Mouse (Mus musculus): ENCODE data around the gene Gm45837. TPM values are rescaled to one million over a fixed set of nuclear protein-coding genes. Genes with fewer than 3 reads are reported as not detected.

Gene Gm45837
- total RNA-seq, 2 experiments from 2014 or later, result 3.8 TPM; not detected in 1

DNA sequence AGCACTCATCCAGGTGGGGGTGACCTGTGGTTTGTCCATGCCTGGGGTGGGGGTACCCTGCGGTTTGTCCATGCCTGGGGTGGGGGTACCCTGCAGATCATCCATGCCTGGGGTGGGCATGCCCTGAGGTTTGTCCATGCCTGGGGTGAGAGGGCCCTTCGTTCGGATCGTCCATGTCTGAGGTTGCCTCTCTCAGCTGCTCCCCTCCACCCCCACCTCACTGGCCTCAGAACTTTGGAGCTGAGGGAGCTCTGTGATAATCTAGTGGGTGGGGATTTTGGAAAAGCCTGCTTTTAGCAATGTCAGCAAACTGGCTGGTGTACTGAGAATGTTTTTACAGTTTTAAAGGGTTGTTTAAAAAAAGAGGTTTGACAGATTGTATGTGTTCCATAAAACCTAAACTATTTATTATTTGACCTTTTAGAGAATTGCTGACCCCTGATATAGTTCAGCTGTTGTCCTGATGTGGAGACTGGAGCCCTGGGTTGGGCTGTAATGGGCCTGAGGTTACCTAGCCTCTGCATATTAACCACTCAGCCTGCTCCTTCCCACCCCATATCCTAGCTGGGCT, 18.7 kb upstream of the Gm45837 start:
- DNase-seq, result no peak

DNA sequence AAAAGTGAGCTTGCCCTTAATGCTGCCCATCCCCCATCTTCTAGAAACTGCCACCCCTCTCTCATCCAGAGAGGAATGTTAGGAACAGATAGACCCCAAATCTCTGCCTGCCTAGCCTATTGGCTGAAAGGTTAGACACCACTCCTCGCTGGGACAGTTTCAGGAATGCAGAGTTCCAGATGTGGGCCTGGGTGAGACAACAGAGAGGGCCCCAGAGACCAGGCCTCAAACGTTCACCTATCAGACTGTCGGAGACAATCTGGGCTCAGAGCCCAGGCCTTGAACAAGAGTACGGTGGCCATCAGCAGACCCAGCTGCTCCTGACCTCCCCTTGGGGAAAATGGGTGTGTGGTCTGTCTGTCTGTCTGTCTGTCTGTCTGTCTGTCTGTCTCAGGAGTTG, 17.7 kb upstream of the Gm45837 start:
- no peak for DNase-seq

DNA sequence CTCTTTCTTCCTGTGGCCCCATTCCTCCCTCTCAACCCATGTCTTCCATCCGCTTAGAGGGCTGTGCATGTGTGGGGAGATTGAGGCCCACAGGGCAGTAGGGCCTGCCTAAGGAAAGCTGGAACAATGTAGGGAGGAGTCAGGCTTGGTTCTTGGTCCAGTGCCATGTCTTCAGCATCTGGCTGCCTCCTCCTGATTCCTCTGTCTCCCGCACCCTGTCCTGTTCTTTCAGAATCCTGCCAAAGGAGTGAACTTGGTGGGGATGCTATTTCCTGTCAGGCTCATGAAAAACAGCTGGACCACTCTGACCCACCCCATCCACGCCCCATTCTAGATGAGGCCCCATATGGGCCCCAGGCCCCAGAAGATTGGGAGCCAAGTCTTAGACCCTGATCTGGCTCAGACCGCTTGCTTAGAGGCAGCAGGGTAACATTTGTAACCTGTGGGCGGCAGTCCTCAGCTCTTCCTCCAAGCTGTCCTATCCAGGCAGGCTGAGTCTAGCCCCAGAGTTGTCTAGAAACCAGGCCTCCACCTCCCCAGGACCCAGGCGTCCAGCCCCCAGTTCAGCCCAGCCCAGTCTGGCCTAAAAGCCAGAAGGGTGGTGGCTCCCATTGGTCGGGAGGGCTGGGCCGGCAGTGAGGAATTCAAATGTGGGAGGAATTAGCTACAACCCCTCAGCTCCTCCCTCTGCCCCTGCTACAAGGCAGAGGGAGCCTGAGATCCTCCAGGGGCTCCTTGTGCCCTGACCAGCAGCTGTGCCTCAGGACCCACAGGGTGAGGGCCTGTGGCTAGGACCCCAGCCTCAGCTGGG, 16.8 kb upstream of the Gm45837 start:
- peak in 1 of 2 experiments; percentile 42 for DNase-seq

DNA sequence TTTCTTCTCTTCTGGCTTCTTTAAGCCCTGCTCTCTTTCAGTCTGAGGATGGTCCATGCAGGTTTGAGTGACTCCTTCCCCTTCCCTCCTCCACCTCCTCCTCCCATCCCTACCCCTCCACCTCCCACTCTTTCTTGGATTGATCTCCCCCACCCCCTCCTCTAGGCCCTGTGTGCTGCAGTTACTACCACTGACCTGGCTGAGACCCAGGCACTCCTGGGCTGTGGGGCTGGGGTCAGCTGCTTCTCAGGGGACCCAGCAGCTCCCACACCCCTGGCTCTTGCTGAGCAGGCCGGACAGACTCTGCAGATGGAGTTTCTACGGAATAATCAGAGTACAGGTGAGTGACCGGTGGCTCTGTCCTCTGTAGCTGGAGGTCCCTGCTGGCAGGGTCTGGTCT, 16.1 kb upstream of the Gm45837 start:
- no peak for DNase-seq

DNA sequence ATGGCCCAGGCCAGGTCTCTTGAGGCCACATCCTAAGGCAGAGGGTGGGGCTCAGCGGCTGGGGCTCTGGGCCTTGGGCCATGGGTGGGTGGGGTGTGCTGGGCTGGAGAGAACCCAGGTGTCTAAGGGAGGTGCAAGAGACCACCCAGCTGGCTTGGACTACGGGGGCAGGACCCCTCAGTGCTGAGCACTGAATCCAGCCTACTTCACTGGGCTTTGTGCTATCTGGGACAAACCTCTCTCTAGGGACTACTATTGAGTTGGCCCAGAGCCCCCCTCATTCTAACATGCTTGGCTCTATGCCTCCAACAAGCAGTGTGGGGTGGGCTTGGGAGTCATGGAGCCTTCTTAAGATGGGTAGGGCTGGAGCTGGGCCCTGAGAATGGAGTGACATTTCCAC, 15.2 kb upstream of the Gm45837 start:
- no peak for DNase-seq

DNA sequence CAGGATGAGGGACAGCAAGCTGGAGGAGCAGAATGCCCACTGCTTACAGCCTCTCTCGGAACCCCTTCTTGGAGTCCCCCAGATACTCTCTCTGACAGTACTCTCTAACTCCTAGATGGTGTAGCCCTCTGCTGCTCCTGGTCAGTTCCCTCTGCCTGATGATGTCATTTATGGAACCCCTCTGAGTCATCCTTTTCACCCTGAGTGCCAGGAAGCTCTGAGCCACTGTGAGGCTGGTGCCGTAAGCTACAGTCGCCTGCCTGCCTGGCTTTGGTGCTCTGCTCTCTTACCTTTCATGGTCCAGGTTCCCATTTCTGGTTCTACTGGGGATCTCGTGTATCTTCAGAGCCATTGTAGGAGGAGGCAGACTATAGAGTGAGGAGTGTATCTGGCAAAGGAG, 13.5 kb upstream of the Gm45837 start:
- peak; percentile 49 to 55 for DNase-seq

DNA sequence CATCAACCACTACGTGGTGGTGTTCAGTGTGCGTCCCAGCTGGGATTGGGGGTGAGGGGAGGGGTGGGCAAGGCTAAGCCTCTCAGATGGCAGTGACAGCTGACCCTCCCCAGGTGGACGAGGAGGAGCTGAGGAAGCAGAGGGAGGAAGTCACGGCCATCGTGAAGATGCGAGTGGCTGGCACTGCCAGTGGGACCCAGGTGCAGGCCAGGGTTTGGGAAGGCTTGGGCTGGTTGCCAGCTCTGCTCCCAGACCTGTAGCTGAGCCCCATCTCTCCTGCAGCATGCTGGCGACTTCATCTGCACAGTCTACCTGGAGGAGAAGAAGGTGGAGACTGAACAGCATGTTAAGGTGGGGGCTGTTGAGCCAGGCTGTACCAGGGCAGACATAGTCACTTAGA, 9.2 kb upstream of the Gm45837 start:
- DNase-seq, result no peak

DNA sequence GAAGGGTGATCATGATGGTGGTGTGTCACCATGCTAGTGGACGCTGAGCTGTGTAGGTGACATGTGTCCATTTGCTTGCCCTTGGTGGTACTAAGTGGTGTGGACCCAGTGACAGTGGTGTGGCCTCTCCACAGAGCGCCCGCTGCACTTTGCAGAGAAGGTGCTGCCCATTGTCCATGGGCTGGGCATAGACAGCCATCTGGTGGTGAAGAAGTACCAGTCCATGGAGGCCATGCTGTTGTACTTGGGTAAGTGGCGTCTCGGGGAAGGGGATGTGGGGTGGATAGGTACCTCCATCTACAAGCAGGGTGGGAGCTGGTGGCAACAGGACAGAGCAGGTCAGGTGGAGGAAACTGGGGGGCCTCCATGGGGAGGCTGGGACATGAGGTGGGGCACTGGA, 6.9 kb upstream of the Gm45837 start:
- no peak for DNase-seq

DNA sequence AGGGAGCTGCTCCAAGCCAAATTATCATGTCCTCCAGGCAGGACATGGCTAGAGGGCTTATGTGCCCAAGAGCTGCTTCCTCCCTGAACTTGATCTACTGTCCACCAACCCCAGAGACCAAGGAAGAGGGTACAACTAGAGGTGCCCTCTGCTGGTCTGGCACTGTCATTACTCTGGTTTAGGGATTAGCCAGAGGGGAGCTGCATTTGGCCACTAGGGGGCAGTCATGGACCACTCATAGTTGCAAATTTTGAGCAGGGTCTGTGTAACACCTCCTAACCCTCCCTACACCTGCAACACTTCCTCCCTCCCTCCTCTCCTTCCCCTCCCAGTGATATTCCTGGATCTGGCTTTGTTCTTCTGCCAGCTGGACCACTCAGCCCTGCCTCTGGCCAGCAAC, 2.1 kb downstream of the Gm45837 start:
- peak; percentile 84 to 88 for DNase-seq

DNA sequence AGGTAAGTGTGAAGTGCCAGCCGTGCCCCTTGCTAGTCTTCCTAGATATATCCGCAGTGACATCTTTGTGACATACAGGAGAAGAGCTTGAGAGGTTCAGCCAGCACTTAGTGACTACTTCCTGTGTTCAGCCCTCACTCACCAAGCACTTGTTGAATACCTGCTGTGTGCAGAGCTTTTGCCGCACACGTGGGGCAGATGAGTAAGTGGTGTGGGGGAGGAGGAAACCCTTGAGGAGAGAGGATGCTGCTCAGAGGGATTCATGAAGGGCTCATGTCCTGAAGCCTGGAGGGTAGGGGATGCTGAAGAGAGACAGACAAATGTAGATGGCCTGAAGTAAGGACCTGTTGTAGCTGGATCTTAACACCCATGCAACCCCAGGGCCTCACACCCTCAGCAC, 3.5 kb downstream of the Gm45837 start:
- no peak for DNase-seq

DNA sequence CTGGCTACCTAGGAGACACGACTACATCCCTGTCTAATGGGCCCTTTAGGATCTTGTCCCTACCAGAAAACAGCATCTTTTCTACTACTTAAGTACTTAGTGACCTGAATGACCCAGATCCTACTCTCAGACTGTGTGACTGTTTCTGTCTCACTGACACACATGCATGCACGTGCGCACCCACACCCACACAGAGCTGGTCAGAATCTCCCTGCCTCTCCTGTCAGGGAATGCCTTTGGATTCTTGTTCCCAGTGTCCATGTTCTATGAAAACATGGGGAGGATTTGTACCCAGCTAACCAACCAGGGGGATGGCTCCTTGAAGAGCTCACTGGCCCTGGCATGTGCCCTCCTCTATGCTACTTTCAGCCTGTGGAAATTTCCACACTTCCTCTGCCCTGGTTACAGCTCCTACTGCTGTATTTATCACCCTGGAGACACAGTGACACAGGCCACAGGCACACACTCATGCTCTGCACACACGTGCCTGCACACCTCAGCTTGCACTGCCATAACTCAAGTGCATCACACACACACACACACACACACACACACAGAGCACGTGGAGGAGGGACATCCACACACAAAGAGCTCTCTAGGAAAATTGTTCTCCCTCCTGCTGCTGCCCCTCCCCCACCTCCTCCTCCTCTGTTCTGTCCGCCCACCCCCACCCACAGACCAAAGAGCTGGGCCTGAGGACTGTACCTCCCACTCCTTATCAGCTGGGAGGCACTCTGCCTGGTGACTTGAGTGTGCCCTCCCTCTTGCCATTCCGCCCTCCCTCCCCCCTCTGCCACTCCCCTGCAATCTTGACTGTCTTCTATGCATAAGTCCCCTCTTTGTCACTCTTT, 4.2 kb downstream of the Gm45837 start:
- DNase-seq, result no peak

DNA sequence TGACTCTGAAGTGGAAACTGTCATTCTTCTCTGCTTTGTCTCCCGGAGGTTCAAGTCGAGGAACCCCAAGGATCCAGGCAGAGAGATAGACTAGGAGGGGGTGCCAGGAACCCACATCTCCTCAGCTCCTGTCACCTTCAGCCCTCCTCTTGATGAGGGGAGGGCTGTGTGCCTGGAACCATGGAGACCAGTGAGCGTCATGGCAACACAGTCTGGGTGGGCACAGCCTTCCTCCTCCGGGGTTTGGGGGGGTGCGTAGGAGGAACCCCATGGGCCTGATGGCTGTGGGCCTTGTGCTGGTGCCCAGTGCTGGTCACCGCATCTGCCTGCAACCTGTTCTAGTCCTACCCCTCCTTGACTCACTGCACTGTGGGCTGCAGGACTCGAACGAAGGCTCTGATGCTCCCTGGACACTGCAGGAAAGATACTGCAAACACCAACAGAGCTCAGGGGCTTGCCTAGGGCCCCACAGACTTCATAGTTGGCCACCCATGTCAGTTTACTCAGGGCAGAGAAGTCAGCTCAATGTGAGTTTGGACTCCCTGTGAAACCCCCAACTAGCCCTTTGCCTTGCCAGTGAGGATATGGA, 4.9 kb downstream of the Gm45837 start:
- DNase-seq, result no peak

DNA sequence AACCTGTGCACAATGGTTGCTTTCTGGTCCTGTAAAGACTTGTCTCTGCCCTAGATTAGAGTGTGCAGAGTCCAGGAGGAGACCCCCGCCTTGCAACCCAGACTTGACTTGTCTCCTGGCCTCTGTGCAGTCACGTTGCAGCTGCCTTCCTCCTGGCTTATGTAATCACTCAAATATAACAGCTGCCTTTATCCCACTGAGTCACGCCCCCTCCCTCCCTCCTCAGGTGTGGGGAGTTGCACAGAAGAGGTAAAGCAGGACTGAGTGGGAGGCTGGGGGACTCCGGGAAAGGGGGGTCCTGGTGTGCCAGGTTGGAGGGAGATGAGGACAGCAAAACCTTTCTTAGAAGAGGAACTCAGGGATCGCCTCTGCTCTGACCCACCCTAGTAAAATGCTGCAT, 5.7 kb downstream of the Gm45837 start:
- DNase-seq, result no peak

DNA sequence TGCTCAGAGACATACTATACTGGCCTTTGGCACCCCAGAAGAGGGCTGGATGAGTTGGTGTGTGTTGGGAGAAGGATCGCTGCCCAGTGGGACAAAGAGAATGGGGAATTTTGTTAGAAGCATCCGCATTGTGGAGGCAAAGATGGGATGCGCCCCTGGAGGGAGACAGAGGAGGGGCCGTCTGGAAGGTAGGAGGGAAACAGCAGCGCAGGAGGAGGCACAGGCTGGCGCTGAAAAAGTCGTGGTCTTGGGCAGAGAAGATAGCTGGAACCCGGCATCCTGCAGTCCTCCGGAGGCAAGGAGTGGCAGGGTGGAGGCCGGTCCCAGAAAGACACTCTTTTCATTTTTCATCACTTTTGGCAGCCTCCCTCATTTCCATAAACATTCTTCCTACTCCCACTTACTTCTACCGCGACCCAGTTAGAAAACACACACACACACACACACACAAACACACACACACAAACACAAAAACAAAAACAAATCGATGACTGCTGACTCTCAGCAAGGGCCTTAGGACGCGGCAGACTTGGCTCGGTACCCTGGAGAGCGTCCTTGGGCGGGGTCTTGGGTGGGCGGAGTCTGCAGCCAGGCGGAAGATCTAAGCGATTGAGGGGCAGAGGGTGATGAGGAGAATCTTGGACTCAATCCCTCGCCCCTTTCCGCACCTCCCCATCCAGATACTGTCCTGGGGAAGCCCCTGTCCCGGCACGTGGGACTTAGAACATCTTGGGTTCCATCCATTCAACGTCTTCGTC, 8.5 kb downstream of the Gm45837 start:
- DNase-seq, result peak in 1 of 2 experiments; percentile 44

DNA sequence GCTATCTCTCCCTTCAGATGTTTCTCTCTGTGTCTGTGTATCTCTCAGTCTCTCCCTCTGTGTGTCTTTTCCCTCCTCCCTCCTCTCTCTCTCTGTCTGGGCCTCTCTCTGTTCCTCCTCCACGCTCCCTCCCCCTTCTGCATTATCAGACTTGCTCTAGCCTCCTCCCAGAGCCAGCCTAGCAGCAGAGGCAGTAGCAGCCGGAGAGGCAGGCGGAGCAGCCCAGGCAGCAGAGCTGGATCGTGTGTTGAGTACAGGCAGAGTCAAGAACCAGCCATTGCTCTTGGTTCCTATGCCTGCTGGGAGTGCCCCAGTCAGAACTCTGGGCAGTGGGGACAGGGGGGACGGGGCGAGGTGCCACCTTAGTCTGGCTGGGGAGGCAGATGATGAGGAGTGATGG, 10.8 kb downstream of the Gm45837 start, which contains the start of gene Pde2a:
Gene Pde2a, plus strand, starts transcription at position 163 of the 400 bp plus-strand sequence.
- DNase-seq, result no peak

DNA sequence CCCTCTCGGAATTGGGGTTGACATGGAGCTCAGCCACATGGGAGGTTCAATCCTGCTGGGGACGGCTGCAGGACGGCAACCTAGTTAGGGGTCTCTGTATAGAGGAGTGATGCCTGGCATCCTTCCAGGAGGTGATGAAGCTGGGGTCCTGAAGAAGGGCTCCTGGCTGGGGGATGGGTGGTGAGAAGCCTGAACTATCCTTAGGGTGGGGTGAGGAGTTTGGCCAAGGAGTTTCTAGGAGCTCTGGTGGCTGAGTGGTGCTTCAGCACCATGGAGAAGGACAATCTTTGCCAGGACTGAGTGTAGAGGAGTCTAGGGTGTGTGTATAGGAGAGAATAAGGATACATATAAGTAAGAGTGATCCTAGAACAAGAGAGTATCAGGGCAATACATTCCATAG, 11.4 kb downstream of the Gm45837 start:
- no peak for DNase-seq

DNA sequence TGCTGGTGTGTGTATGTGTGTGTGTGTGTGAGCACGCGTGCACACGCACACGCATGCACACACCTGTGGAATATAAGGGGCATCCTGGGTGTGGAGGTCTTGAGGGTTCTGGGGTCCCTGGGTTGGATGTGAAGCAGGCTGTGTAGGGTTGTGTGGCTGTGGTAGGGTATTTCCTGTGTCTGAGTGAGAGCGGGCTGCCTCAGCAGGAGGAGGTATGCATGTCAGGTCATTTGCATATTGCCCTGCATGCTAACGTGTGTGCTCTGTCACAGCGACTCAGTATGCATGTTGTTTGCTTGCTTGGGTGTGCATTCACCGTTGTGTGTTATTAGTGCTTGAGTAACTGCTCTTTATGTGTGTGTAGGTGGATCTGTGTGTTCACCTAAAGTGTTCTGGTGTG, 12.0 kb downstream of the Gm45837 start:
- DNase-seq, result no peak

DNA sequence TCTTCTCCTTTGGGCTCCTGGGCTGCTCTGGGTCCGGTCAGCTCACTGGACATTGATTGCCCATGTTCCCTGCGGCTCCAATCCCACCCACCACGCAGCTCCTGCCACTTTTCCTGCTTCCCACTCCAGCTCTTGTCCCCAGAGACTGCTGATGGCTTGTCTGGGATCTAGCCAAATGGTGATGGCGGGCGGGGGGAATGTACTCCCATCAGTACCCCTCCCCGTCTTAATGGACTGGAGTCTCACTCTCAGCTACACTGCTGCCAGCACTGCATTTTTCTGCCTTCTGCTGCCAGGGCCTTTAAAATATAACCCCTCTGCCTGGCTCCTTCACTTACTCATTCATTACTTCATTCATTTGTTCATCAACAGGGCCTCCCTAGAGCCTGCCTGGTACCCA, 13.3 kb downstream of the Gm45837 start:
- no peak for DNase-seq

DNA sequence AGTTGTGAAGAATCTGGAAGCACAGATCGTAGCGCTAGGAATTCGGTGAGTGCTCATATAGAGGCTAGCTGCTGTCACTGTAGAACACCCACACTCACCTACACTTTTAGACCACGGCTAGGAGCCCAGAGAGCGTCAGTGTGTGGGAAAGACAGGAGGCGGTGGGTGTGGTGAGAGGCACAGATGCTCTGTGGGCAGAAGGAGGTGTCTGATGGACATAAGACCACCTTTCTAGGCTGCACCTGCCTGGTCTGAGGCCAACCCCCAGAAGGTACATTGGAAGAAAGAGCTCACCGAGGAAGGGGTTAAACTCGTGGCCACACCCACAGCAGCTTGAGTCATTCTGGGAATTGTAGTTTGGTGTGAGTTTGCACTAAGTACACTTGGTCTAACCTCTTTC, 16.0 kb downstream of the Gm45837 start:
- DNase-seq, result no peak

DNA sequence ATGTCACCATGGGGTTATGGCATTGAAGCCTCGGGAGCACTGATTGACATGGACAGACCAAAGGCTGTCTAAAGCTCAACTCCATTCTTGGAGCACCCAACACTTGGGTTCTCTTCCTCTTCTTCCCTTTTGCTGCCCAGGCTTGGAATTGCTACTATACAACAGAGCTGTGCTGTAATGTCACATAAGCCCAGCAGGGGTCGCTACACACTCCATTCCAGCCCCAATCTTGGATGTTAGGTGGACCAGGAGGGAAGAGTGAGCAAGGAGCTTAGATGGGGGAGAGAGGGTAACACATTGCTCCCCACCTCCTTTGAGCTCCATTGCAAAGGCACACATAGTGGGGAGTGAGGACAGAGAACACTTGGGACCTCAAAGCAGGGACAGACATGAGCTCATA, 17.1 kb downstream of the Gm45837 start:
- DNase-seq, result peak; percentile 54 to 64

DNA sequence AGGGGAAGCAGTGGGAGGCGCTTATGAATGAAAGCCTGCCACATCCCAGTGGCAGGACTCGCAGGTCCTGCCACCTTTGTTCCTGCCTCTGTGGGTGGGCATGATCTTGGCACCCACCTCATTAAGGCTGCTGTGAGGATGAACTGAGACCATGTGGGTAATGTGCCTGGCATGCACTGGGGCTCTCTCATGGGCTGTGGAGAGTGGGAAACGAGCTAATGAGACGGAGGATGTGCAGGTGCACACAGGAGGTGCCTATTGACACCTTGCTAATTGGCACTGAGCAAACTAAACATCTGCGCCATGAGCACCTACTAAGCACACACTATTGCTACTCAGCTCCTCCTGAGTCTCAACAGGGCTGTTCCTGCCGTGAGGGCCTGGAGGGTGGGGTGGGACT, 24.4 kb downstream of the Gm45837 start:
- DNase-seq, result no peak

DNA sequence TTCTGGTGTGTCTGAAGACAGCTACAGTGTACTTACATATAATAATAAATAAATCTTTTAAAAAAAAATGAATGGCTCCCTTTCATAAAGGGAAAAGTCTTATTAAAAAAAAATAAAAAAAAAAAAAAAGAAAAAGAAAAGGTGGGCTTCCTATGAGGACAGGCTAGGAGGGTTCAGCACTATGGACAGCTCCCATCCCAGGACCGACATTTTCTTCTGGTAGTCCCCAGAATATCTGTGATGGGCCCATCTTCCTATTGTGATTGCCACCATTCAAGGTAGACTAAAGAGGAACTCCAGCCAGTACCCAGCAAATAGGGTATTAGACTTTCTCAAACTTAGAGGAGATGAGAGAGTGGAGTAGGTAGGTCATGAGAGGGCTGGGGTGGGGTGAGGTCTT, 27.2 kb downstream of the Gm45837 start:
- DNase-seq, result no peak
